Mouse (Mus musculus): ENCODE data around the gene Mllt3.

The Mllt3 gene

DNA sequence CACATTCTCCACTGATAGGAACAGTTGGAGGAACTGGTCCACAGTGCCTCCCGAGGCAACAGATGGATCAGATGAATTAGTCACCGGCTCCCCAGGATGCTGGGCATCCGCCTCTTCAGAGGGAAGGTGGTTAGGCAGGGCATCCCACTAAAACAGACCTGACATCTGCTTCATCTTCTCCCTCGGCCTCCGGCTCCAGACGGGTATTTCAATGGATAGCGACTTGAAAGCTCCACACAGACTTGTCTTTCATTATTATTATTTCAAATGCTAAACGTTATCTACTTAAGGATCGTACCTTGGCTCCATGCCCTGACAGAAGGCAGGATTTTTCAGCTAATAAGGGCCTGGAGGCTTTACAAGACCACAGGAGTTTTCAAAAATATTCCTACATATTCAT, 214.0 kb downstream of the Mllt3 start:
- DNase-seq, result no peak

DNA sequence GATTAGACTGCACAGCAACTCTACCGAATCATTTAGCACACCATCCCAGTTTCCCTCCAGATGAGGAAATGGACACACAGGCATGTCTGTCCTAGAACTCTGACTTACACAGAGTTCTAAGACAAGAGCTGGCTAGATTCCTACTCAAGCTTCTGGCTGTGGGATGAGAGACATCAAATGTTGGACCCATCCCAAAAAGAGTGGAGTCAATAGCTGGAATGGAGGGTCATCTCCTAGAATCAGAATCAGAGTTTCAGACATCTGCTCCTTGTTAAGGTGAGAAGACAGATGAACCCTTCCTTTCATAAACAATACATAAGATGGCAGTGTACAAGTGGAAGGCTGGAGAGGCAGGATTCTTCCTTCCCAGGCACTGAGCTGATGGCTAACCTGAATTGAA, 214.9 kb downstream of the Mllt3 start:
- DNase-seq, result no peak

DNA sequence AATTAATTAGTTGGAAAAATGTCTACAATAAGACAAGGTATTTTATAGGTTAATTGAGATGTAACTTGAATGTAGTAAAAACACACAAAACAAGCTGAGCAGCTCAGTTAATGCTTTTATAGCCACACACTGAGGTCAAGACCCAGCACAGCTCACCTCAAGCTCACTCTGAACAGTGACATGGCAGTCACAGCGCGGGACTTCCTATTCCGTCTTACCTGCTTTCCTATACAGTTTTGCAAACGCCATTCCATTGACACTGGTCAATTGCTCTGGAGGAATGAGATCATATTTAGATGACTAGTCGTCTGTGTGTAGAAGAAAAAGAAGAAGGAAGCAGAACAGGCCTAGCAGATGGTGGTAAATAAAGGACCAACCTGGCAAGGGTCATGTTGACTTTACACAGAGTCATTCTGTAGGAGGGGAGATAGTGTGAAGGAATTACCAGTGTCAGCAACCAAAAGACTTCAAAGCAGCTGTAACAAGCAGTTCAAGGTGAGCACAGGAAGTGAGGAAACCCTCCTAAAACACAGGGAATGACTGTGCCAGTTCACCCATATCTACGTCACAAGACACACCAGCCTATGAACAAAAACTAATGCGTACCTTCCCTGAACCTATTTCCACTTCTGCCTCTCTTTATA, 217.6 kb downstream of the Mllt3 start:
- no peak for DNase-seq

GRCm38 (mm10) chr4:87811899-87812298, 221.3 kb downstream of the Mllt3 start:
- DNase-seq, result no peak

GRCm38 (mm10) chr4:87806196-87806987, 226.8 kb downstream of the Mllt3 start:
- DNase-seq, result no peak

DNA sequence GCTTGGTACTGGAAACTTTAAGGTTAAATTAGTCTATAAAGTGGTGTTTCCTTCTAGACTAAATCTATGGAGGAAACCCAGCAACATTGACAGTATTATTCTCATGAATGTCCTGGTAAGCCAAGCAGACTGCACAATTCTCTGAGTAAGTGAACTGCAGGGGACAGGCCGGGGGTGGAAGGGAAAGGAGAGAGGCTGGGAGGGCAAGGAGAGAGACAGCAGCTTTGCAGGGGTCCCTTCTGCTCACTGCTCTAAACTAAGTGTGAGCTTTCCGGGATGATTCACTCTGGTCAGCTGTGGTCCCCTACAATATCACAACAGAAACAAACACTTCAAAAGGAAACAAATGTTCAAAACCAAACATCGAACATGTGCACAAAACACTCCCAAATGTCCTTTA, 228.6 kb downstream of the Mllt3 start:
- no peak for DNase-seq

GRCm38 (mm10) chr4:87803313-87803712, 229.9 kb downstream of the Mllt3 start:
- DNase-seq, result no peak

GRCm38 (mm10) chr4:87802140-87802539, 231.0 kb downstream of the Mllt3 start:
- DNase-seq, result no peak

GRCm38 (mm10) chr4:87801332-87801731, 231.8 kb downstream of the Mllt3 start:
- no peak for DNase-seq

- DNase-seq, result no peak
These were observed 232.9 kb downstream of the Mllt3 start for GRCm38 (mm10) chr4:87800276-87800675.

DNA sequence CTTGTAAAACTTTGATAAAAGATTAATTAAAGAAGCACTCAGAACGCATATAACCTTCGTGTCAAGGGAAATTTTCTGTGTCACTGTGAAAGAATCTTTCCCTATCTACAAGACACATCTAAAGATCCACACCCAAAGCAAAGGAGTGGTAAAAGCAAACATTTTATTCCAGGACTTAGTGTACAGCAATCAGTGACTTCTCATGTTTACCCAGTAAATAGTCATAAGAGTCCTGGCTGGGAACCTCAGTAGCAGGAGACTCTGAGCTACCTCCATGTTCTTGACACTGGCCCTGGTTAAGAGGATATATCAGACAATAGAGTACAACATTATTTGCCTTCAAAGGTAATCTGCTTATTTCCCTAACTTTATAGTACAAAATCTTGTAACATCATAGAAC, 233.7 kb downstream of the Mllt3 start:
- no peak for DNase-seq

- DNase-seq, result no peak
These were observed 237.9 kb downstream of the Mllt3 start for GRCm38 (mm10) chr4:87795261-87795660.

GRCm38 (mm10) chr4:87794216-87794615, 238.9 kb downstream of the Mllt3 start:
- no peak for DNase-seq

GRCm38 (mm10) chr4:87792511-87792910, 240.7 kb downstream of the Mllt3 start:
- DNase-seq, result no peak

DNA sequence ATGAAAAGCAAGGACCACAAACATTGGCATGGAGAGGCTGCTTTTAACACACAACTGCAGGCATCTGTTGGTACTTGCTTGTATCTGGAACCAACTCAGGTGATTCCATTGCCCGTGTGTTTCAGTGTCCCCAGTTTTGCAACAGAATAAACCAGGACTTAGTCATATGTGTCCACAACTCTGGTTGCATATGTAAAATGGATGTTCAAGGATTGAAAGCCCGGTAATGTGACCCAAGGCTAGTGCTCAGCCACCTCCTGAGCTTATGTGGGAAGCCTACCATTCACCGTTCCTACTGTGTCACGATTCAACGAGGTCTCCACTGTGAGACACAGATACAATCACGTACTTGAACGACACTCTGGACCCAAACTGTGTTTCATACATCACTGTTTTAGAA, 243.7 kb downstream of the Mllt3 start:
- DNase-seq, result no peak

GRCm38 (mm10) chr4:87788691-87789090, 244.5 kb downstream of the Mllt3 start:
- peak; percentile 61 to 66 for DNase-seq

DNA sequence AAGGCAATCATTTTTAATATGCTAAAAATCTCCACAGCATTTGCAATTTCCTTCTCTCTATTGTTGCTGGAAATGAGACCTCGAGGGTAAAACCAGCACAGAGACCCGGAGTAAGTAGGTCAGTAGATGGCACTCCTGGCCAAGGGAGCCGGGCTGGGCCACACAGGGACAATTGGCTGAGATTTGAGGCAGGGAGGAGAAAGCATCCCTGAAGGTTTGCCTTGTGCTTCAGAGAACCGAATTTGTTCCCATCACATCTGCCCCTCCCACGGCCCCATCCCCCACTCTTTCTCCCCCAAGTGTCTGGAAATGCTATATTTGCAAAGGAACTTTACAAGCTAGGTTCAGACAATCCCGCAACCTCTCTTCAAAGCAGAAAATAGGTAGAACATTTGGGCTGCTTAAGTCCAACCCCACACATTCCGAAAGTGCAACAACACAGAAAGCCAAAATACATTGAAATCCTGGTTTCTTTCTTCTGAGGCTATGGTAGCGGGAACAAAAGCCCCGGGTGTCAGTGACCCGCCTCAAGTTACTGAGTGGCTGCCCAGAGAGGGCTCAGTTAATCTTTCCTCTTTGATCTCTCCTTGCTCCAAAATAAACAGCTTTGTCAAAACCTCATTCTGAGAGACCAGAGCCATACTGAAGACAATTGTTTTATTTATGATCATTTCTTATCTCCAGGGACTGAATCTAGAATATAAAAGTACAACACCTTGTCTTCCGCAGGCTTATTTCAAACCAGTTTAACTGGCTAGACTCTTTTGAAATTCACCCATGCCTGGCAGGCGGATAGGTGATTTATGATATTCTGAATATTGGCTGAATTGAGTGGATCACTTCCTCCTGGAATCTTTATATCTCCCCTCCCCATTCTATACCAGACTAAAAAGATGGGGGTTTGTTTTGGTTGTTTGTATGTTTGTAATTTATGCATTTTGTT, 247.8 kb downstream of the Mllt3 start:
- DNase-seq, result peak; percentile 3 to 9

DNA sequence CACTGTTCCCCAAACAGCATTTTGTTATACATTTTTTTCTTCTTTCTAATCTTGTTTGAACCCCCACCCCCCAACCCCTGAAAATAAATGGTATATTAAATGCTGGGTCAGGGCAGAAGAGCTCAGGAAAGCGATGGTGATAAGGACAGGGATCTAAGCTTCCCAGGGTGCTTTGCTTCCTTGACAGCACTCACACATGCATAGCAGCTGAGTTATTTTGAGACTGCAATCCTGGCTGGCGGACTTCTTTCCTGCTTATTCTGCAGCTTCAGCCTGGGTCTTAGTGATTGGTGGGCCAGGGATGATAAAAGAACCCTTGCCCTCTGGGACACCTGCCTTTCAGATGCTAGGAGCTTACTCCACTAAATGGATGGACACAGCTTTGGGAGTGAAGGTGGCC, 249.4 kb downstream of the Mllt3 start:
- no peak for DNase-seq

- no peak for DNase-seq
These were observed 251.2 kb downstream of the Mllt3 start for GRCm38 (mm10) chr4:87781971-87782370.

GRCm38 (mm10) chr4:87775721-87776120, 257.4 kb downstream of the Mllt3 start:
- DNase-seq, result no peak

GRCm38 (mm10) chr4:87774515-87774914, 258.6 kb downstream of the Mllt3 start:
- DNase-seq, result no peak

DNA sequence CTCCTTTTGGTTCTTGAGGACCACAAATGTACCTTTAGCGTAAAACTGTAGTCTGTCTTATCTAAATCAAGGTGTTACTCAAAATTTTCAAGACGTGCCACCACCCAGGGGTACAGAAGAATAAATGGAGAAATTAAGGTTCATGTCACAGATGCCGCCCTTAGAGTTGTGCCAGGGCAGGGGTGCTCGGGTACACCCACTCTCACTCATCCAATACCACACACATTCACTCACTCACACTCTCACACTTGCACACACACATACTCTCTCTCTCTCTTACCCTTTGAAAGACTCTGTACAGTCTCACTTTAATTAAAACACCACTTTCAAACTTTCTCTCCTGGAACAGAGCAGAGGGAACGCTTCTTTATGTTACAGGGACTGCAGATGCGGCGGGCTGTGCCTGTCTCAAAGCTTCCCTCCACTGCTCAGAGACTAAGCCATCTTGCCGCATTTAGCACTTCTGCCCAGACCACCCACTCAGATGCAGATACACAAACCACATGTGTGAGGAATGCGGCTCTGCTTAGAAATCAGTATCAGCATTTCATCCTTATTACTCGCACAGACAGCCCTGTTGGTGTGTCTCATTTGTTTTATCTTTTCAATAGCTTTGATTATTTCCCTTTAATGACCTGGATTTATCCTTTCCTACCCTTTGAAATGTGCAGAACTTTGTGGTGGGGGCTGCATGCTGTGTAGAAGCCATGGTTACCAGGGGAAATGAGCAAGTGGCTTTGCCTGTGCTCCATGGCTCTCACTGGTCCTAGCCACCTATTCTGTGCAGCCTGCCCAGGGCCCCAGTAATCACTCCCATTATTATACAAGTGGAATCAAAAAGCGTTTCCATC, 265.2 kb downstream of the Mllt3 start:
- DNase-seq, result no peak
